Mouse (Mus musculus): ENCODE results near the gene Oxct2b. TPM values are rescaled to one million over a fixed set of nuclear protein-coding genes. Genes with fewer than 3 reads are reported as not detected.
A peak's percentile ranks its signal among the peaks of the same experiment; 100 is the strongest.
"Not testable (repeated sequence)": the region's sequence is repeated elsewhere in the genome, so short reads cannot be mapped to it uniquely, and the experiment has no call there.

Oxct2b gene
- polyA plus RNA-seq, 1 experiment = not detected

- H3K4me3 ChIP-seq (replicated peaks) = no peak overlapping the region
- peaks cover 25% of the 10 kb centered on the region for H3K4me1 ChIP-seq
- peaks cover 12% of the 10 kb centered on the region for H3K27me3 ChIP-seq (replicated peaks)
- peaks cover 12% of the 10 kb centered on the region for H3K9me3 ChIP-seq
- TF ChIP-seq GATA1 (IDR thresholded peaks at IDR 0.05; ENCODE audit: borderline replicate concordance, low read length) (no peak), FLI1 (IDR thresholded peaks at IDR 0.05; ENCODE audit: low read length) (no peak)
- H3K36me3 ChIP-seq (replicated peaks; ENCODE audit: low read length) = no peaks in the 10 kb centered on the region
These were observed 36.9 kb downstream of the Oxct2b start for GRCm38 (mm10) chr4:123152976-123153375.

GRCm38 (mm10) chr4:123155004-123155403 is 38.9 kb downstream of the Oxct2b start:
- peaks cover 22% of the 10 kb centered on the region for H3K27me3 ChIP-seq (replicated peaks)
- no peak for TF ChIP-seq FLI1 (IDR thresholded peaks at IDR 0.05; ENCODE audit: low read length)
- TF ChIP-seq GATA1 (IDR thresholded peaks at IDR 0.05; ENCODE audit: borderline replicate concordance, low read length) = no peak

GRCm38 (mm10) chr4:123155427-123155826 is 39.4 kb downstream of the Oxct2b start:
- TF ChIP-seq FLI1 (IDR thresholded peaks at IDR 0.05; ENCODE audit: low read length) = no peak
- no peak for TF ChIP-seq GATA1 (IDR thresholded peaks at IDR 0.05; ENCODE audit: borderline replicate concordance, low read length)
- Histone ChIP-seq H3K36me3 (replicated peaks; ENCODE audit: low read length) (no peaks in the 10 kb centered on the region), H3K4me1 (peaks cover 21% of the 10 kb centered on the region), H3K9me3 (peaks cover 20% of the 10 kb centered on the region), H3K4me3 (replicated peaks) (no peak overlapping the region), H3K27me3 (replicated peaks) (peaks cover 26% of the 10 kb centered on the region)

More at GRCm38 (mm10) chr4:123155004-123155403, 38.9 kb downstream of the Oxct2b start:
- Histone ChIP-seq H3K36me3 (replicated peaks; ENCODE audit: low read length) (no peaks in the 10 kb centered on the region), H3K4me3 (replicated peaks) (no peak overlapping the region), H3K4me1 (peaks cover 20% of the 10 kb centered on the region), H3K9me3 (peaks cover 18% of the 10 kb centered on the region)

GRCm38 (mm10) chr4:123155840-123156239 is 39.8 kb downstream of the Oxct2b start:
- Histone ChIP-seq H3K4me3 (replicated peaks) (peak overlapping the region; percentile 38), H3K36me3 (replicated peaks; ENCODE audit: low read length) (no peaks in the 10 kb centered on the region), H3K27me3 (replicated peaks) (peaks cover 30% of the 10 kb centered on the region), H3K9me3 (peaks cover 20% of the 10 kb centered on the region), H3K4me1 (peaks cover 25% of the 10 kb centered on the region)
- TF ChIP-seq GATA1 (IDR thresholded peaks at IDR 0.05; ENCODE audit: borderline replicate concordance, low read length) (no peak), FLI1 (IDR thresholded peaks at IDR 0.05; ENCODE audit: low read length) (no peak)

GRCm38 (mm10) chr4:123160571-123160970 is 44.5 kb downstream of the Oxct2b start:
- no peaks in the 10 kb centered on the region for H3K36me3 ChIP-seq (replicated peaks; ENCODE audit: low read length)
- peaks cover 53% of the 10 kb centered on the region for H3K27me3 ChIP-seq (replicated peaks)
- TF ChIP-seq FLI1 (IDR thresholded peaks at IDR 0.05; ENCODE audit: low read length) = no peak
- TF ChIP-seq GATA1 (IDR thresholded peaks at IDR 0.05; ENCODE audit: borderline replicate concordance, low read length) = no peak
- H3K9me3 ChIP-seq = peaks cover 23% of the 10 kb centered on the region
- peaks cover 37% of the 10 kb centered on the region for H3K4me1 ChIP-seq
- no peak overlapping the region for H3K4me3 ChIP-seq (replicated peaks)

GRCm38 (mm10) chr4:123161251-123161650 is 45.2 kb downstream of the Oxct2b start:
- not testable (repeated sequence) for H3K36me3 ChIP-seq (replicated peaks; ENCODE audit: low read length)

GRCm38 (mm10) chr4:123162305-123162917 is 46.3 kb downstream of the Oxct2b start:
- H3K4me1 ChIP-seq = peaks cover 27% of the 10 kb centered on the region
- peaks cover 23% of the 10 kb centered on the region for H3K9me3 ChIP-seq
- H3K36me3 ChIP-seq (replicated peaks; ENCODE audit: low read length) = no peaks in the 10 kb centered on the region
- peak overlapping the region; percentile 71 for H3K4me3 ChIP-seq (replicated peaks)
- H3K27me3 ChIP-seq (replicated peaks) = peaks cover 64% of the 10 kb centered on the region
- TF ChIP-seq FLI1 (IDR thresholded peaks at IDR 0.05; ENCODE audit: low read length) (no peak), GATA1 (IDR thresholded peaks at IDR 0.05; ENCODE audit: borderline replicate concordance, low read length) (no peak)

More at GRCm38 (mm10) chr4:123161251-123161650, 45.2 kb downstream of the Oxct2b start:
- H3K4me3 ChIP-seq (replicated peaks) = not testable (repeated sequence)
- peaks cover 30% of the 10 kb centered on the region for H3K4me1 ChIP-seq
- H3K27me3 ChIP-seq (replicated peaks) = peaks cover 58% of the 10 kb centered on the region
- H3K9me3 ChIP-seq = peaks cover 30% of the 10 kb centered on the region

GRCm38 (mm10) chr4:123164157-123164556 is 48.1 kb downstream of the Oxct2b start:
- peaks cover 27% of the 10 kb centered on the region for H3K4me1 ChIP-seq
- no peak for TF ChIP-seq GATA1 (IDR thresholded peaks at IDR 0.05; ENCODE audit: borderline replicate concordance, low read length)
- no peak for TF ChIP-seq FLI1 (IDR thresholded peaks at IDR 0.05; ENCODE audit: low read length)

More at GRCm38 (mm10) chr4:123164157-123164556, 48.1 kb downstream of the Oxct2b start:
- peaks cover 22% of the 10 kb centered on the region for H3K9me3 ChIP-seq
- H3K36me3 ChIP-seq (replicated peaks; ENCODE audit: low read length) = no peaks in the 10 kb centered on the region
- H3K27me3 ChIP-seq (replicated peaks) = peaks cover 73% of the 10 kb centered on the region
- H3K4me3 ChIP-seq (replicated peaks) = no peak overlapping the region

Other genes starting within 250 kb of the Oxct2b start
- gene Cap1, start 230.2 kb upstream of the Oxct2b start, polyA plus RNA-seq (2012; ENCODE audit: insufficient read depth, low replicate concordance) = 88.2 and 145 TPM in 2 replicates
- 0.12 and 14.4 TPM in 2 replicates for gene Mfsd2a, start 155.1 kb upstream of the Oxct2b start, polyA plus RNA-seq (2012; ENCODE audit: insufficient read depth, low replicate concordance)
- gene Mycl, start 120.6 kb upstream of the Oxct2b start, polyA plus RNA-seq (2012; ENCODE audit: insufficient read depth, low replicate concordance) = not detected in 2 replicates
- gene Trit1, start 99.7 kb upstream of the Oxct2b start, polyA plus RNA-seq (2012; ENCODE audit: insufficient read depth, low replicate concordance) = 0.85 and 3.7 TPM in 2 replicates
- not detected in 2 replicates for gene Bmp8b, start 11.1 kb upstream of the Oxct2b start, polyA plus RNA-seq (2012; ENCODE audit: insufficient read depth, low replicate concordance)
- 4.7 TPM in 1 of 2 replicates, not detected in the other for gene Ppie, start 23.7 kb downstream of the Oxct2b start, polyA plus RNA-seq (2012; ENCODE audit: insufficient read depth, low replicate concordance)
- gene Hpcal4, start 67.0 kb downstream of the Oxct2b start, polyA plus RNA-seq (2012; ENCODE audit: insufficient read depth, low replicate concordance) = not detected in 2 replicates
- gene Nt5c1a, start 85.2 kb downstream of the Oxct2b start, polyA plus RNA-seq (2012; ENCODE audit: insufficient read depth, low replicate concordance) = not detected in 2 replicates
- not detected in 2 replicates for gene Heyl, start 117.3 kb downstream of the Oxct2b start, polyA plus RNA-seq (2012; ENCODE audit: insufficient read depth, low replicate concordance)
- 478 and 1,194 TPM in 2 replicates for gene Pabpc4, start 146.1 kb downstream of the Oxct2b start, polyA plus RNA-seq (2012; ENCODE audit: insufficient read depth, low replicate concordance)
- gene Oxct2a, start 207.4 kb downstream of the Oxct2b start, polyA plus RNA-seq (2012; ENCODE audit: insufficient read depth, low replicate concordance) = 0.56 TPM in 1 of 2 replicates, not detected in the other
- gene Bmp8a, start 227.0 kb downstream of the Oxct2b start, polyA plus RNA-seq (2012; ENCODE audit: insufficient read depth, low replicate concordance) = 5.1 and 11.5 TPM in 2 replicates

All from megakaryocyte, embryonic 14.5 days (primary cell).